Mouse (Mus musculus): Measurements from ENCODE around the gene Ankrd22. TPM values are rescaled to one million over a fixed set of nuclear protein-coding genes. Genes with fewer than 3 reads are reported as not detected.

Ankrd22 gene
- polyA plus RNA-seq, 1 experiment from 2014 or later: not detected

- H3K9ac ChIP-seq (ENCODE audit: low read length): no peak overlapping the region
- H3K36me3 ChIP-seq (ENCODE audit: control insufficient read depth, insufficient read depth, low read length): no peaks in the 10 kb centered on the region
- H3K4me3 ChIP-seq (ENCODE audit: control insufficient read depth in 1 of 2, insufficient read depth in 1 of 2, low read depth in 1 of 2, low read length in 2 of 2): no peak overlapping the region
- H3K27ac ChIP-seq (replicated peaks in 1 of 2; ENCODE audit: control insufficient read depth in 1 of 2, insufficient read depth in 1 of 2, low read depth in 2 of 2, low read length in 2 of 2): no peak overlapping the region
- H3K4me1 ChIP-seq (ENCODE audit: control insufficient read depth in 2 of 2, insufficient read depth in 2 of 2, low read length in 2 of 2): 0 out of 4 replicates have a peak, but pooled peaks cover 0 to 3% of the 10 kb centered on the region in 2 experiments
- H3K4me2 ChIP-seq (ENCODE audit: low read length): no peak overlapping the region
- H3K27me3 ChIP-seq (ENCODE audit: control insufficient read depth, insufficient read depth, low read length): no peaks in the 10 kb centered on the region
- no peak for ATAC-seq (ENCODE audit: insufficient number of reproducible peaks, insufficient read depth, low FRiP score, low read depth)
- 50% methylated on average over 1 of the region's 1 CpGs for WGBS
- H3K9me3 ChIP-seq (ENCODE audit: control insufficient read depth, low read length): no peaks in the 10 kb centered on the region
Observed at GRCm38 (mm10) chr19:34119102-34119501, 46.8 kb downstream of the Ankrd22 start.

- no peak overlapping the region for H3K27ac ChIP-seq (replicated peaks in 1 of 2; ENCODE audit: control insufficient read depth in 1 of 2, insufficient read depth in 1 of 2, low read depth in 2 of 2, low read length in 2 of 2)
- ATAC-seq (ENCODE audit: insufficient number of reproducible peaks, insufficient read depth, low FRiP score, low read depth): no peak
- H3K4me2 ChIP-seq (ENCODE audit: low read length): no peak overlapping the region
- H3K9me3 ChIP-seq (ENCODE audit: control insufficient read depth, low read length): no peaks in the 10 kb centered on the region
- WGBS: 76% methylated on average over 3 of the region's 3 CpGs
- no peak overlapping the region for H3K9ac ChIP-seq (ENCODE audit: low read length)
- no peaks in the 10 kb centered on the region for H3K4me1 ChIP-seq (ENCODE audit: control insufficient read depth in 2 of 2, insufficient read depth in 2 of 2, low read length in 2 of 2)
- no peaks in the 10 kb centered on the region for H3K27me3 ChIP-seq (ENCODE audit: control insufficient read depth, insufficient read depth, low read length)
- H3K36me3 ChIP-seq (ENCODE audit: control insufficient read depth, insufficient read depth, low read length): no peaks in the 10 kb centered on the region
- no peak overlapping the region for H3K4me3 ChIP-seq (ENCODE audit: control insufficient read depth in 1 of 2, insufficient read depth in 1 of 2, low read depth in 1 of 2, low read length in 2 of 2)
Observed at GRCm38 (mm10) chr19:34104841-34105240, 61.0 kb downstream of the Ankrd22 start.

- no peaks in the 10 kb centered on the region for H3K4me1 ChIP-seq (ENCODE audit: control insufficient read depth in 2 of 2, insufficient read depth in 2 of 2, low read length in 2 of 2)
- no peak for ATAC-seq (ENCODE audit: insufficient number of reproducible peaks, insufficient read depth, low FRiP score, low read depth)
- no peak overlapping the region for H3K4me2 ChIP-seq (ENCODE audit: low read length)
- H3K36me3 ChIP-seq (ENCODE audit: control insufficient read depth, insufficient read depth, low read length): no peaks in the 10 kb centered on the region
- H3K27me3 ChIP-seq (ENCODE audit: control insufficient read depth, insufficient read depth, low read length): no peaks in the 10 kb centered on the region
- no peak overlapping the region for H3K9ac ChIP-seq (ENCODE audit: low read length)
- 81% methylated on average over 7 of the region's 7 CpGs for WGBS
- no peaks in the 10 kb centered on the region for H3K9me3 ChIP-seq (ENCODE audit: control insufficient read depth, low read length)
- no peak overlapping the region for H3K27ac ChIP-seq (replicated peaks in 1 of 2; ENCODE audit: control insufficient read depth in 1 of 2, insufficient read depth in 1 of 2, low read depth in 2 of 2, low read length in 2 of 2)
- no peak overlapping the region for H3K4me3 ChIP-seq (ENCODE audit: control insufficient read depth in 1 of 2, insufficient read depth in 1 of 2, low read depth in 1 of 2, low read length in 2 of 2)
Observed at GRCm38 (mm10) chr19:34101888-34102287, 64.0 kb downstream of the Ankrd22 start.

GRCm38 (mm10) chr19:34100633-34101032 is 65.2 kb downstream of the Ankrd22 start, which contains the start of gene Lipm:
TSS of gene Lipm (plus strand) at chr19:34100933.
- no peak within 1 kb of the TSS for H3K4me3 ChIP-seq (ENCODE audit: control insufficient read depth in 1 of 2, insufficient read depth in 1 of 2, low read depth in 1 of 2, low read length in 2 of 2)
- 86% methylated on average over 4 of the region's 4 CpGs for WGBS
- H3K27me3 ChIP-seq (ENCODE audit: control insufficient read depth, insufficient read depth, low read length): no peaks in the 10 kb centered on the region

GRCm38 (mm10) chr19:34096228-34096627 is 69.6 kb downstream of the Ankrd22 start:
- 57% methylated on average over 1 of the region's 1 CpGs for WGBS
- Histone ChIP-seq H3K36me3 (ENCODE audit: control insufficient read depth, insufficient read depth, low read length) (no peaks in the 10 kb centered on the region), H3K9ac (ENCODE audit: low read length) (no peak overlapping the region), H3K4me3 (ENCODE audit: control insufficient read depth in 1 of 2, insufficient read depth in 1 of 2, low read depth in 1 of 2, low read length in 2 of 2) (no peak overlapping the region), H3K9me3 (ENCODE audit: control insufficient read depth, low read length) (no peaks in the 10 kb centered on the region), H3K27ac (replicated peaks in 1 of 2; ENCODE audit: control insufficient read depth in 1 of 2, insufficient read depth in 1 of 2, low read depth in 2 of 2, low read length in 2 of 2) (no peak overlapping the region), H3K27me3 (ENCODE audit: control insufficient read depth, insufficient read depth, low read length) (no peaks in the 10 kb centered on the region), H3K4me1 (ENCODE audit: control insufficient read depth in 2 of 2, insufficient read depth in 2 of 2, low read length in 2 of 2) (no peaks in the 10 kb centered on the region), H3K4me2 (ENCODE audit: low read length) (no peak overlapping the region)
- ATAC-seq (ENCODE audit: insufficient number of reproducible peaks, insufficient read depth, low FRiP score, low read depth): no peak

More at GRCm38 (mm10) chr19:34100633-34101032, 65.2 kb downstream of the Ankrd22 start, which contains the start of gene Lipm:
- no peaks in the 10 kb centered on the region for H3K4me1 ChIP-seq (ENCODE audit: control insufficient read depth in 2 of 2, insufficient read depth in 2 of 2, low read length in 2 of 2)
- H3K9me3 ChIP-seq (ENCODE audit: control insufficient read depth, low read length): no peaks in the 10 kb centered on the region
- H3K27ac ChIP-seq (replicated peaks in 1 of 2; ENCODE audit: control insufficient read depth in 1 of 2, insufficient read depth in 1 of 2, low read depth in 2 of 2, low read length in 2 of 2): no peak within 1 kb of the TSS
- H3K36me3 ChIP-seq (ENCODE audit: control insufficient read depth, insufficient read depth, low read length): no peaks in the 10 kb centered on the region
- no peak within 1 kb of the TSS for H3K4me2 ChIP-seq (ENCODE audit: low read length)
- no peak within 1 kb of the TSS for H3K9ac ChIP-seq (ENCODE audit: low read length)
- no peak for ATAC-seq (ENCODE audit: insufficient number of reproducible peaks, insufficient read depth, low FRiP score, low read depth)

GRCm38 (mm10) chr19:34095381-34095780 is 70.5 kb downstream of the Ankrd22 start:
- WGBS: 70% methylated on average over 5 of the region's 5 CpGs
- Histone ChIP-seq H3K9ac (ENCODE audit: low read length) (no peak overlapping the region), H3K27ac (replicated peaks in 1 of 2; ENCODE audit: control insufficient read depth in 1 of 2, insufficient read depth in 1 of 2, low read depth in 2 of 2, low read length in 2 of 2) (no peak overlapping the region), H3K36me3 (ENCODE audit: control insufficient read depth, insufficient read depth, low read length) (no peaks in the 10 kb centered on the region), H3K4me3 (ENCODE audit: control insufficient read depth in 1 of 2, insufficient read depth in 1 of 2, low read depth in 1 of 2, low read length in 2 of 2) (no peak overlapping the region), H3K4me1 (ENCODE audit: control insufficient read depth in 2 of 2, insufficient read depth in 2 of 2, low read length in 2 of 2) (no peaks in the 10 kb centered on the region), H3K27me3 (ENCODE audit: control insufficient read depth, insufficient read depth, low read length) (no peaks in the 10 kb centered on the region), H3K4me2 (ENCODE audit: low read length) (no peak overlapping the region), H3K9me3 (ENCODE audit: control insufficient read depth, low read length) (no peaks in the 10 kb centered on the region)
- no peak for ATAC-seq (ENCODE audit: insufficient number of reproducible peaks, insufficient read depth, low FRiP score, low read depth)

GRCm38 (mm10) chr19:34089011-34089680 is 76.7 kb downstream of the Ankrd22 start:
- H3K9me3 ChIP-seq (ENCODE audit: control insufficient read depth, low read length): no peaks in the 10 kb centered on the region
- H3K27me3 ChIP-seq (ENCODE audit: control insufficient read depth, insufficient read depth, low read length): no peaks in the 10 kb centered on the region
- no peaks in the 10 kb centered on the region for H3K4me1 ChIP-seq (ENCODE audit: control insufficient read depth in 2 of 2, insufficient read depth in 2 of 2, low read length in 2 of 2)
- no peak overlapping the region for H3K4me2 ChIP-seq (ENCODE audit: low read length)
- H3K27ac ChIP-seq (replicated peaks in 1 of 2; ENCODE audit: control insufficient read depth in 1 of 2, insufficient read depth in 1 of 2, low read depth in 2 of 2, low read length in 2 of 2): no peak overlapping the region
- WGBS: 48% methylated on average over 3 of the region's 3 CpGs
- no peak overlapping the region for H3K9ac ChIP-seq (ENCODE audit: low read length)
- no peak for ATAC-seq (ENCODE audit: insufficient number of reproducible peaks, insufficient read depth, low FRiP score, low read depth)
- H3K4me3 ChIP-seq (ENCODE audit: control insufficient read depth in 1 of 2, insufficient read depth in 1 of 2, low read depth in 1 of 2, low read length in 2 of 2): no peak overlapping the region
- no peaks in the 10 kb centered on the region for H3K36me3 ChIP-seq (ENCODE audit: control insufficient read depth, insufficient read depth, low read length)

- Histone ChIP-seq H3K9ac (ENCODE audit: low read length) (no peak overlapping the region), H3K4me1 (ENCODE audit: control insufficient read depth in 2 of 2, insufficient read depth in 2 of 2, low read length in 2 of 2) (no peaks in the 10 kb centered on the region), H3K4me3 (ENCODE audit: control insufficient read depth in 1 of 2, insufficient read depth in 1 of 2, low read depth in 1 of 2, low read length in 2 of 2) (no peak overlapping the region), H3K27ac (replicated peaks in 1 of 2; ENCODE audit: control insufficient read depth in 1 of 2, insufficient read depth in 1 of 2, low read depth in 2 of 2, low read length in 2 of 2) (no peak overlapping the region), H3K9me3 (ENCODE audit: control insufficient read depth, low read length) (no peaks in the 10 kb centered on the region), H3K4me2 (ENCODE audit: low read length) (no peak overlapping the region), H3K27me3 (ENCODE audit: control insufficient read depth, insufficient read depth, low read length) (no peaks in the 10 kb centered on the region), H3K36me3 (ENCODE audit: control insufficient read depth, insufficient read depth, low read length) (no peaks in the 10 kb centered on the region)
- no peak for ATAC-seq (ENCODE audit: insufficient number of reproducible peaks, insufficient read depth, low FRiP score, low read depth)
- 70% methylated on average over 2 of the region's 2 CpGs for WGBS
Observed at GRCm38 (mm10) chr19:34078130-34078529, 87.7 kb downstream of the Ankrd22 start.
